Mouse (Mus musculus): ENCODE data around the gene Susd6. TPM values are rescaled to one million over a fixed set of nuclear protein-coding genes. Genes with fewer than 3 reads are reported as not detected.

Gene Susd6
- polyA plus RNA-seq, 1 experiment from 2014 or later, result 14.3 TPM

DNA sequence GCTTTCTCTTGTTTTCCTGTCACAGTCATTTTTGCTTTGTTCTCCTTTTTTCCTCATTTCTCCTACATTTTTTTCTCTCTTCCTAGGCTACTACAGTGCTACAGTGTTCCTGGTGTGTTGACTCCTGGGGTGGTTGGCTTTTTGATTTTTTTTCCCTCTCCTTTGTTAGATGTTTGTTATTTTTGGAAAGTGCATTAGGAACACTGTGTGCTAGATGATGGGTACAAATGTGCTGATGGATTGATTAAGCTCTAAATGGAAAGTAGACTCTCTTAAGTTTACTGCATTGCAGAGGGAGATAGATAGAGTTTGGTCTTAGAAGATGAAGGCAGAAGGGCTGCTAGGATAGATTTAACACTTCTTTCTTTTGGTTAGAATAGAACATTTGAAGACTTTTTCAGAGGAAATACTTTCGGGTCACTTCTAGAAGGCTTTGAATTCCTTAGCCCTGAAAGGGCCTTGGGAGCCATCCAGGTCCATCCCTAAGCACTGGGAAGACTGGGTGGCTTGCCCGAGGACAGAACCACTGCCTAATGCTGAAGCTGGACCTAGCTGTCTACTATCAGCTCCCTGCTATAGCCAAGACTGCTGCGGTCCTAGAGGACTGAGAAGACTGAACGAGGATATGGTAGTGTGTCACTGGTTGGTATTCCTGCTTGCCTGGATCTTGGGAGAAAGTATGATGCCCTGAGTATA, 31.1 kb downstream of the Susd6 start:
- H3K9ac ChIP-seq (replicated peaks; ENCODE audit: low read length), result no peak overlapping the region
- H3K27me3 ChIP-seq (ENCODE audit: control insufficient read depth, insufficient read depth, low read length), result no peaks in the 10 kb centered on the region
- H3K4me3 ChIP-seq (replicated peaks; ENCODE audit: low read depth, low read length), result no peak overlapping the region
- H3K4me2 ChIP-seq (ENCODE audit: low read length), result no peak overlapping the region
- whole genome bisulfite sequencing, result 93% methylated on average over 4 of the region's 4 CpGs
- ATAC-seq (ENCODE audit: low FRiP score, low TSS enrichment) (no peak), DNase-seq (no peak)
- no peak overlapping the region for H3K27ac ChIP-seq (replicated peaks; ENCODE audit: low read depth, low read length)
- no peaks in the 10 kb centered on the region for H3K9me3 ChIP-seq (ENCODE audit: control insufficient read depth, low read length)
- peaks cover 10% of the 10 kb centered on the region for H3K4me1 ChIP-seq (ENCODE audit: control insufficient read depth, insufficient read depth, low read length)
- no peaks in the 10 kb centered on the region for H3K36me3 ChIP-seq (ENCODE audit: control insufficient read depth, insufficient read depth, low read length)

DNA sequence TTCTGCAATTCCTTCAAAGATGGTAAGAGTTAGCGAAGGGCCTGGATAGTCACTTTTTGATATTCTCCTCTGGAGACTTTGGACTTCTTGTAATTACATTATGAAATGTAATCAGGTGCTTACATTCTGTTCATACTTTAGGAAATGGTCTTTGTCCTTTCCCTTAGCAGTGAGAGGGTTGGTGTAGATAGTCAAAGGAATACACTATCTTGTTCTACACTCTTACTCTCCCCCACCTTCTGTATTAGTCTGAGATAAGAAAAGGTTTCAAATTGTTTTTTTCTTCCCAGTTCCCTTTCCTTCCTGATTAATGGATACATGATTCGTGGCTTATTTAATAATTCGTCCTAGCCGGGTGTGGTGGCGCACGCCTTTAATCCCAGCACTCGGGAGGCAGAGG, 32.2 kb downstream of the Susd6 start:
- 95% methylated on average over 7 of the region's 7 CpGs for WGBS
- Histone ChIP-seq H3K27ac (replicated peaks; ENCODE audit: low read depth, low read length) (no peak overlapping the region), H3K36me3 (ENCODE audit: control insufficient read depth, insufficient read depth, low read length) (no peaks in the 10 kb centered on the region), H3K4me1 (ENCODE audit: control insufficient read depth, insufficient read depth, low read length) (peaks cover 8% of the 10 kb centered on the region; the same call in 1 of the 2 replicates), H3K4me2 (ENCODE audit: low read length) (no peak overlapping the region), H3K4me3 (replicated peaks; ENCODE audit: low read depth, low read length) (no peak overlapping the region), H3K9ac (replicated peaks; ENCODE audit: low read length) (no peak overlapping the region), H3K27me3 (ENCODE audit: control insufficient read depth, insufficient read depth, low read length) (no peaks in the 10 kb centered on the region), H3K9me3 (ENCODE audit: control insufficient read depth, low read length) (no peaks in the 10 kb centered on the region)
- no peak for ATAC-seq (ENCODE audit: low FRiP score, low TSS enrichment)
- no peak for DNase-seq

DNA sequence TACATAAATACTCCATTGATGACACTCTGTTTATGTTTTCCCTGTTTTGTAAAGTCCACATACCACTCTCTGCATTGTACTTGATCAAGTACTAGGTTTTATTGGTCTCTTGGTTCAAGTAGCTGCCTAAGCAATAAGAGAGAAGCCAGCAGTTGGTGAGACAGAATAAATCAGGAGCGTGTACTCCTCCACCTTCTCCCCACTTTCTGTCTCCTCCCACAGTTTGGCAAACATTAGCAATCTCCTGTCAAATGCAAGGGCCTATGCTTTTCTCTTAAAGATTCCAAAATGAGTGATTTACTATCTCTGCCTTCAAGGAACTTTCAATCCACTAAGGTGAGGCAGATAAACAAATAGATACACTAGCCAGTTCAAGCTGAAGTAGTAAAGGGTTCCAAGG, 33.9 kb downstream of the Susd6 start:
- H3K4me3 ChIP-seq (replicated peaks; ENCODE audit: low read depth, low read length), result no peak overlapping the region
- no peak for ATAC-seq (ENCODE audit: low FRiP score, low TSS enrichment)
- 0 out of 2 replicates have a peak, but pooled peaks cover under 1% of the 10 kb centered on the region for H3K36me3 ChIP-seq (ENCODE audit: control insufficient read depth, insufficient read depth, low read length)
- no peak for DNase-seq
- no peak overlapping the region for H3K27ac ChIP-seq (replicated peaks; ENCODE audit: low read depth, low read length)
- H3K9ac ChIP-seq (replicated peaks; ENCODE audit: low read length), result no peak overlapping the region
- no peaks in the 10 kb centered on the region for H3K27me3 ChIP-seq (ENCODE audit: control insufficient read depth, insufficient read depth, low read length)
- WGBS, result 92% methylated on average over 1 of the region's 1 CpGs
- H3K9me3 ChIP-seq (ENCODE audit: control insufficient read depth, low read length), result no peaks in the 10 kb centered on the region
- no peak overlapping the region for H3K4me2 ChIP-seq (ENCODE audit: low read length)
- peaks cover 8% of the 10 kb centered on the region; the same call in 1 of the 2 replicates for H3K4me1 ChIP-seq (ENCODE audit: control insufficient read depth, insufficient read depth, low read length)

DNA sequence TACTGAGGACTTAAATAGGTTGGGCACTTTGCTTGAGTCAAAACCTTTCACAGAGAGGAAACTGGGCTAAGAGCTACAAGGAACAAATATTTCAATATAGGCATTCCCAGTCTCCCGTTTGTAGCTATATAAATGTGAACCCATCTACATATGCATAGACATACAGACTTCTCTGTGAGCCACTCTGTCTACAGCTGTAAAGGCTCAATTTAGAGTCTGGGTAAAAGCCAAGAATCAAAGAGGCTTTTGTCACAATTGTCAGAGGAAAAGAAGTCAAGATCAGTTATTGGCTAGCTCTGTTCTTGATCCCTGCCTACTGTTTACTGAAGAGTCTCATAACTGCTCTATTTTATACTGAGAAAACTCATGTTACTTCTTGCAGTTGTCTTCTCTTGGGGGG, 36.1 kb downstream of the Susd6 start:
- 44% methylated on average over 1 of the region's 1 CpGs for WGBS
- no peak for DNase-seq
- no peak for ATAC-seq (ENCODE audit: low FRiP score, low TSS enrichment)
- no peaks in the 10 kb centered on the region for H3K27me3 ChIP-seq (ENCODE audit: control insufficient read depth, insufficient read depth, low read length)
- H3K4me2 ChIP-seq (ENCODE audit: low read length), result no peak overlapping the region
- no peak overlapping the region for H3K4me3 ChIP-seq (replicated peaks; ENCODE audit: low read depth, low read length)
- H3K36me3 ChIP-seq (ENCODE audit: control insufficient read depth, insufficient read depth, low read length), result peaks cover 5% of the 10 kb centered on the region; the same call in 1 of the 2 replicates
- H3K27ac ChIP-seq (replicated peaks; ENCODE audit: low read depth, low read length), result no peak overlapping the region
- peaks cover 8% of the 10 kb centered on the region; the same call in 1 of the 2 replicates for H3K4me1 ChIP-seq (ENCODE audit: control insufficient read depth, insufficient read depth, low read length)
- H3K9ac ChIP-seq (replicated peaks; ENCODE audit: low read length), result no peak overlapping the region
- no peaks in the 10 kb centered on the region for H3K9me3 ChIP-seq (ENCODE audit: control insufficient read depth, low read length)

DNA sequence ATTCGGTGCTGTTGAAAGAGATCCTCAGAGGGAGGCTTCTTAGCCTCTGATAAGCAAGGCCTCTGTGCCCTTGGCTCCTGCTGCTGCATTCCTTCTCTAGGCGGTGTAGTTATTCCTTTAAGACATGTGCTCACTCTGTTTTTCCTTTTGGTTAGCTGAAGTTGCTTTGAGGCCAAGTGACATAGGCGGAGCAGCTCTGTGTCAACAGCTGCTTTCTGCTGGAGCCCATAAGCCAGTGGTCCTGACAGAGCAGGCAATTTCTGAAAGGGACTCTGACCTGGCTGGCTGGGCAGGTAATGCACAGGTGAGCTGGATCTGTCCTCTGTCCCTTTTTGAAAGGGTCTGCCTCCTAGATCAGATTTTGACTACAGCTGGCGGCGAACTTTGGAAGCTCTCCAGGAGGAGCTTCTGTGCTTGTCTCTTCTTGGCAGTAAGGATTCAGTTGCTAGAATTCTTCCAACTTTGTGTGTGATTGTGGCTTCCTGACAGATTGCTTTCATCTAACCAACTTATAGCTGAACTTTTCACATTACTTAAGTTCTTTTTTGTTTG, 37.2 kb downstream of the Susd6 start:
- 81% methylated on average over 5 of the region's 5 CpGs for WGBS
- Histone ChIP-seq H3K9me3 (ENCODE audit: control insufficient read depth, low read length) (no peaks in the 10 kb centered on the region), H3K9ac (replicated peaks; ENCODE audit: low read length) (no peak overlapping the region), H3K27ac (replicated peaks; ENCODE audit: low read depth, low read length) (no peak overlapping the region), H3K4me2 (ENCODE audit: low read length) (no peak overlapping the region), H3K4me3 (replicated peaks; ENCODE audit: low read depth, low read length) (no peak overlapping the region), H3K27me3 (ENCODE audit: control insufficient read depth, insufficient read depth, low read length) (no peaks in the 10 kb centered on the region), H3K36me3 (ENCODE audit: control insufficient read depth, insufficient read depth, low read length) (peaks cover 5% of the 10 kb centered on the region; the same call in 1 of the 2 replicates), H3K4me1 (ENCODE audit: control insufficient read depth, insufficient read depth, low read length) (peaks cover 8% of the 10 kb centered on the region; the same call in 1 of the 2 replicates)
- DNase-seq (no peak), ATAC-seq (ENCODE audit: low FRiP score, low TSS enrichment) (no peak)

DNA sequence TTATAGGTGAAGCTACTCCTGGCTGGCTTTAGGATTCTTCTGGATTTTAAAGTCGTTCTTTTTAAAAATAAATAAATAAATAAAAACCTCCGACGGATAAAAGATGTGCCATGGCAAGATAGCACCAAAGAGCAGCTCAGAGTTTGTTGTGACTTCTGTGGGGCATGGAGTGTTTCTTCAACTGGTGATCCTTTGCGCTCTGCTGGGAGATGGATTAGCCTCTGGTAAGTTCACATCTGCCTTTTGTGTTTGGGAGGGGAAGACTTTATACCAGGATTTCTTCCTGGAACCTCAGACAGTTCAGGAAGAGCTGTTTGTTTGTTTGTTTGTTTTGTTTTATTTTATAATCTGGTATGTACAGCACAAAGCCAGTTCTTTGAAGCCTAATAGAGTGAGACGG, 37.7 kb downstream of the Susd6 start:
- no peak for DNase-seq
- H3K27ac ChIP-seq (replicated peaks; ENCODE audit: low read depth, low read length), result no peak overlapping the region

DNA sequence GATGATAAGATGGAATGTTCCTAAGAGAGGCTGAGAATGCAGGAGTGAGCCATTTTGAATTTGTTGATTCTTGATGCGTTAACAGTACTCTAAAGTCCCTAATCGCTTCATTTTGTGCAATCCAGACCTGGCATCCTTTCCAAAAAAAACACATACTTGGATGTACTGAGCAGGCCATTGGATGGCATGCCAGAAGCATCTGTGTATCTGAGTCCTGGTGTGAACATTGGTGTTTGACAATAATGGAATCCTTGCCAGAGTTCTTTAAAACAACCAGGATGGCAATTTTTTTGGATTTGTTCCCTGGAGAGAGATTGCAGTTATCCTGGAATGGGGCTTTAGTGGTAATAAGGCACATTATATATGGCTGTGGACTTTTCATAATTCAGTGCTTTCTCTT, 38.6 kb downstream of the Susd6 start:
- Histone ChIP-seq H3K27ac (replicated peaks; ENCODE audit: low read depth, low read length) (no peak overlapping the region), H3K9ac (replicated peaks; ENCODE audit: low read length) (no peak overlapping the region), H3K4me2 (ENCODE audit: low read length) (no peak overlapping the region), H3K4me3 (replicated peaks; ENCODE audit: low read depth, low read length) (no peak overlapping the region), H3K27me3 (ENCODE audit: control insufficient read depth, insufficient read depth, low read length) (no peaks in the 10 kb centered on the region), H3K36me3 (ENCODE audit: control insufficient read depth, insufficient read depth, low read length) (peaks cover 5% of the 10 kb centered on the region; the same call in 1 of the 2 replicates), H3K4me1 (ENCODE audit: control insufficient read depth, insufficient read depth, low read length) (peaks cover 8% of the 10 kb centered on the region; the same call in 1 of the 2 replicates), H3K9me3 (ENCODE audit: control insufficient read depth, low read length) (no peaks in the 10 kb centered on the region)
- DNase-seq (no peak), ATAC-seq (ENCODE audit: low FRiP score, low TSS enrichment) (no peak)
- 99% methylated on average over 2 of the region's 2 CpGs for WGBS

More for the DNA sequence above, 37.7 kb downstream of the Susd6 start:
- WGBS, result 93% methylated on average over 5 of the region's 5 CpGs
- Histone ChIP-seq H3K27me3 (ENCODE audit: control insufficient read depth, insufficient read depth, low read length) (no peaks in the 10 kb centered on the region), H3K9me3 (ENCODE audit: control insufficient read depth, low read length) (no peaks in the 10 kb centered on the region), H3K4me1 (ENCODE audit: control insufficient read depth, insufficient read depth, low read length) (peaks cover 8% of the 10 kb centered on the region; the same call in 1 of the 2 replicates), H3K4me2 (ENCODE audit: low read length) (no peak overlapping the region), H3K36me3 (ENCODE audit: control insufficient read depth, insufficient read depth, low read length) (peaks cover 5% of the 10 kb centered on the region; the same call in 1 of the 2 replicates), H3K9ac (replicated peaks; ENCODE audit: low read length) (no peak overlapping the region), H3K4me3 (replicated peaks; ENCODE audit: low read depth, low read length) (no peak overlapping the region)
- no peak for ATAC-seq (ENCODE audit: low FRiP score, low TSS enrichment)

DNA sequence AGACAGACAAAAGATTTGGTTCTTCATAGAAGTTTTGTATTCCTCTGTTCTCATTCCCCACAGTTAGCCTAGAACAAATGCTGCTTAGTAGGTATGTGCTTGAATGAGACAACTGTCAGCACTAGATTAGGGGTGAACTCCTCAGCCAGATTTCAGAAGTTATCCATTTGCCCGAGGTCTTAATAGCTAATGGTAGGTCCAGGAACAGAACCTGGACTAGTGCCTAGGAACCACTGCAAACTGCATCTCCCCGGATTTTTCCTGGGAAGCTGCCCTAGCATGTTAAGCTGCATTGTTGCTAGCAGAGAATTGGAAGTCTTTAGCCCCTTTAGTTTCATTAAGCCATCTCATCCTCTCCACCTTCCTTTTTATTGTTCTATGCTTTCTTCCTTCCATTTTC, 39.9 kb downstream of the Susd6 start:
- H3K9ac ChIP-seq (replicated peaks; ENCODE audit: low read length), result no peak overlapping the region
- 81% methylated on average over 2 of the region's 2 CpGs for WGBS

DNA sequence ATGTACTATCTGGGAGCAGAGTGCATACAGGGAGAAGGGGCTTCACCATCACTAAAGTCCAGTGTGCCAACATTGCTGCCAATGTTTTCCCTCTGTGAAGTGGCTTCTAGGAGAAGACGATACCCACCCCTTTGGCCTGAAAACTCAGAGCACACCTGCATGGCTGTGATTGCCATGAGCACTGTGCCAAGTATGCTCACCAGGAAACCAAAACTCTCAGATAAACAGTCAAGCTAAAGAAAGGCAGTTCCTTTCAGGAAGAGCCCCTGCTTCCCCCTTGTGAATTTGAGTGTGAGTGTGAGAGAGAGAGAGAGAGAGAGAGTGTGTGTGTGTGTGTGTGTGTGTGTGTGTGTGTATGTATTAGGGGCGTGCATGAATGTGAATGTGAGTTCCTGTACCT, 40.5 kb downstream of the Susd6 start:
- H3K36me3 ChIP-seq (ENCODE audit: control insufficient read depth, insufficient read depth, low read length), result peaks cover 5% of the 10 kb centered on the region; the same call in 1 of the 2 replicates
- no peaks in the 10 kb centered on the region for H3K9me3 ChIP-seq (ENCODE audit: control insufficient read depth, low read length)
- 80% methylated on average over 2 of the region's 2 CpGs for WGBS
- no peak overlapping the region for H3K27ac ChIP-seq (replicated peaks; ENCODE audit: low read depth, low read length)
- H3K9ac ChIP-seq (replicated peaks; ENCODE audit: low read length), result no peak overlapping the region
- H3K4me1 ChIP-seq (ENCODE audit: control insufficient read depth, insufficient read depth, low read length), result peaks cover 8% of the 10 kb centered on the region; the same call in 1 of the 2 replicates
- no peak overlapping the region for H3K4me3 ChIP-seq (replicated peaks; ENCODE audit: low read depth, low read length)
- no peaks in the 10 kb centered on the region for H3K27me3 ChIP-seq (ENCODE audit: control insufficient read depth, insufficient read depth, low read length)
- ATAC-seq (ENCODE audit: low FRiP score, low TSS enrichment) (no peak), DNase-seq (no peak)
- no peak overlapping the region for H3K4me2 ChIP-seq (ENCODE audit: low read length)

More for the DNA sequence above, 39.9 kb downstream of the Susd6 start:
- no peaks in the 10 kb centered on the region for H3K27me3 ChIP-seq (ENCODE audit: control insufficient read depth, insufficient read depth, low read length)
- peaks cover 8% of the 10 kb centered on the region; the same call in 1 of the 2 replicates for H3K4me1 ChIP-seq (ENCODE audit: control insufficient read depth, insufficient read depth, low read length)
- H3K36me3 ChIP-seq (ENCODE audit: control insufficient read depth, insufficient read depth, low read length), result peaks cover 5% of the 10 kb centered on the region; the same call in 1 of the 2 replicates
- H3K9me3 ChIP-seq (ENCODE audit: control insufficient read depth, low read length), result no peaks in the 10 kb centered on the region
- no peak overlapping the region for H3K27ac ChIP-seq (replicated peaks; ENCODE audit: low read depth, low read length)
- DNase-seq (no peak), ATAC-seq (ENCODE audit: low FRiP score, low TSS enrichment) (no peak)
- no peak overlapping the region for H3K4me2 ChIP-seq (ENCODE audit: low read length)
- no peak overlapping the region for H3K4me3 ChIP-seq (replicated peaks; ENCODE audit: low read depth, low read length)
